Mouse (Mus musculus): ENCODE results near the gene Strap. TPM values are rescaled to one million over a fixed set of nuclear protein-coding genes. Genes with fewer than 3 reads are reported as not detected.

The Strap gene
- polyA plus RNA-seq (2016; fragmentation: Nextera tagmentation; extraction: Ambion mirVana), result 222 and 233 TPM in 2 replicates

GRCm38 (mm10) chr6:137734846-137735609, at the start of gene Strap:
Gene Strap, plus strand, starts transcription at chr6:137735078.
- WGBS, result under 1% methylated on average over 81 of the region's 86 CpGs
- H3K4me1 ChIP-seq, result peaks cover 18% of the 10 kb centered on the region
- H3K4me3 ChIP-seq, result peak within 1 kb of the TSS; percentile 90

GRCm38 (mm10) chr6:137687667-137688066, 47.2 kb upstream of the Strap start:
- H3K4me3 ChIP-seq, result no peak overlapping the region

More at GRCm38 (mm10) chr6:137734846-137735609, at the start of gene Strap:
- DNase-seq (ENCODE audit: low spot score), result peak; percentile 98
- Histone ChIP-seq H3K27me3 (ENCODE audit: low read depth, poor library complexity, severe bottlenecking) (peaks cover 7% of the 10 kb centered on the region; the same call in 1 of the 2 replicates), H3K9me3 (replicated peaks) (no peaks in the 10 kb centered on the region), H3K36me3 (peaks cover 36% of the 10 kb centered on the region), H3K27ac (replicated peaks) (peak within 1 kb of the TSS; percentile 94)

GRCm38 (mm10) chr6:137688079-137688478, 46.8 kb upstream of the Strap start:
- DNase-seq (ENCODE audit: low spot score), result no peak
- Histone ChIP-seq H3K9me3 (replicated peaks) (no peaks in the 10 kb centered on the region), H3K4me3 (no peak overlapping the region), H3K36me3 (no peaks in the 10 kb centered on the region), H3K4me1 (no peaks in the 10 kb centered on the region), H3K27ac (replicated peaks) (no peak overlapping the region), H3K27me3 (ENCODE audit: low read depth, poor library complexity, severe bottlenecking) (no peaks in the 10 kb centered on the region)
- WGBS, result 91% methylated on average over 3 of the region's 3 CpGs

More at GRCm38 (mm10) chr6:137687667-137688066, 47.2 kb upstream of the Strap start:
- no peaks in the 10 kb centered on the region for H3K4me1 ChIP-seq
- H3K27me3 ChIP-seq (ENCODE audit: low read depth, poor library complexity, severe bottlenecking), result no peaks in the 10 kb centered on the region
- H3K27ac ChIP-seq (replicated peaks), result no peak overlapping the region
- no peak for DNase-seq (ENCODE audit: low spot score)
- 92% methylated on average over 5 of the region's 5 CpGs for WGBS
- no peaks in the 10 kb centered on the region for H3K9me3 ChIP-seq (replicated peaks)
- no peaks in the 10 kb centered on the region for H3K36me3 ChIP-seq

- Histone ChIP-seq H3K36me3 (no peaks in the 10 kb centered on the region), H3K27ac (replicated peaks) (no peak overlapping the region), H3K9me3 (replicated peaks) (no peaks in the 10 kb centered on the region), H3K4me3 (no peak overlapping the region), H3K4me1 (no peaks in the 10 kb centered on the region), H3K27me3 (ENCODE audit: low read depth, poor library complexity, severe bottlenecking) (no peaks in the 10 kb centered on the region)
- no peak for DNase-seq (ENCODE audit: low spot score)
- 91% methylated on average over 11 of the region's 11 CpGs for WGBS
These were observed 46.3 kb upstream of the Strap start for GRCm38 (mm10) chr6:137688506-137689105.

GRCm38 (mm10) chr6:137690550-137691119, 44.2 kb upstream of the Strap start:
- Histone ChIP-seq H3K27me3 (ENCODE audit: low read depth, poor library complexity, severe bottlenecking) (no peaks in the 10 kb centered on the region), H3K9me3 (replicated peaks) (no peaks in the 10 kb centered on the region), H3K27ac (replicated peaks) (no peak overlapping the region), H3K4me1 (no peaks in the 10 kb centered on the region), H3K4me3 (no peak overlapping the region), H3K36me3 (no peaks in the 10 kb centered on the region)
- 82% methylated on average over 2 of the region's 2 CpGs for whole genome bisulfite sequencing
- no peak for DNase-seq (ENCODE audit: low spot score)

- no peaks in the 10 kb centered on the region for H3K4me1 ChIP-seq
- no peaks in the 10 kb centered on the region for H3K36me3 ChIP-seq
- WGBS, result 81% methylated on average over 2 of the region's 2 CpGs
- H3K27ac ChIP-seq (replicated peaks), result no peak overlapping the region
- DNase-seq (ENCODE audit: low spot score), result no peak
- no peaks in the 10 kb centered on the region for H3K9me3 ChIP-seq (replicated peaks)
- no peak overlapping the region for H3K4me3 ChIP-seq
- no peaks in the 10 kb centered on the region for H3K27me3 ChIP-seq (ENCODE audit: low read depth, poor library complexity, severe bottlenecking)
These were observed 40.6 kb upstream of the Strap start for GRCm38 (mm10) chr6:137694310-137694709.

GRCm38 (mm10) chr6:137695046-137695445, 39.8 kb upstream of the Strap start:
- no peak overlapping the region for H3K27ac ChIP-seq (replicated peaks)
- no peak overlapping the region for H3K4me3 ChIP-seq
- no peak for DNase-seq (ENCODE audit: low spot score)
- no peaks in the 10 kb centered on the region for H3K36me3 ChIP-seq
- H3K27me3 ChIP-seq (ENCODE audit: low read depth, poor library complexity, severe bottlenecking), result no peaks in the 10 kb centered on the region
- WGBS, result 94% methylated on average over 8 of the region's 8 CpGs
- no peaks in the 10 kb centered on the region for H3K4me1 ChIP-seq
- no peaks in the 10 kb centered on the region for H3K9me3 ChIP-seq (replicated peaks)

- Histone ChIP-seq H3K27ac (replicated peaks) (no peak overlapping the region), H3K4me1 (no peaks in the 10 kb centered on the region), H3K4me3 (no peak overlapping the region), H3K9me3 (replicated peaks) (no peaks in the 10 kb centered on the region), H3K27me3 (ENCODE audit: low read depth, poor library complexity, severe bottlenecking) (no peaks in the 10 kb centered on the region), H3K36me3 (no peaks in the 10 kb centered on the region)
- no peak for DNase-seq (ENCODE audit: low spot score)
- WGBS, result 76% methylated on average over 8 of the region's 8 CpGs
These were observed 38.3 kb upstream of the Strap start for GRCm38 (mm10) chr6:137696445-137697204.

GRCm38 (mm10) chr6:137699434-137699833, 35.4 kb upstream of the Strap start:
- no peak for DNase-seq (ENCODE audit: low spot score)
- no peaks in the 10 kb centered on the region for H3K4me1 ChIP-seq
- 90% methylated on average over 7 of the region's 7 CpGs for WGBS

GRCm38 (mm10) chr6:137702186-137702585, 32.7 kb upstream of the Strap start:
- Histone ChIP-seq H3K4me3 (no peak overlapping the region), H3K27me3 (ENCODE audit: low read depth, poor library complexity, severe bottlenecking) (no peaks in the 10 kb centered on the region), H3K9me3 (replicated peaks) (no peaks in the 10 kb centered on the region), H3K27ac (replicated peaks) (no peak overlapping the region), H3K4me1 (no peaks in the 10 kb centered on the region), H3K36me3 (no peaks in the 10 kb centered on the region)
- WGBS, result 96% methylated on average over 3 of the region's 3 CpGs
- no peak for DNase-seq (ENCODE audit: low spot score)

More at GRCm38 (mm10) chr6:137699434-137699833, 35.4 kb upstream of the Strap start:
- H3K27ac ChIP-seq (replicated peaks), result no peak overlapping the region
- no peaks in the 10 kb centered on the region for H3K27me3 ChIP-seq (ENCODE audit: low read depth, poor library complexity, severe bottlenecking)
- no peak overlapping the region for H3K4me3 ChIP-seq
- no peaks in the 10 kb centered on the region for H3K9me3 ChIP-seq (replicated peaks)
- no peaks in the 10 kb centered on the region for H3K36me3 ChIP-seq

- WGBS, result 90% methylated on average over 4 of the region's 4 CpGs
- no peak for DNase-seq (ENCODE audit: low spot score)
- H3K27me3 ChIP-seq (ENCODE audit: low read depth, poor library complexity, severe bottlenecking), result no peaks in the 10 kb centered on the region
- no peaks in the 10 kb centered on the region for H3K36me3 ChIP-seq
- H3K9me3 ChIP-seq (replicated peaks), result no peaks in the 10 kb centered on the region
- H3K4me3 ChIP-seq, result no peak overlapping the region
- no peaks in the 10 kb centered on the region for H3K4me1 ChIP-seq
- no peak overlapping the region for H3K27ac ChIP-seq (replicated peaks)
These were observed 32.0 kb upstream of the Strap start for GRCm38 (mm10) chr6:137702918-137703317.

- Histone ChIP-seq H3K27me3 (ENCODE audit: low read depth, poor library complexity, severe bottlenecking) (no peaks in the 10 kb centered on the region), H3K4me1 (no peaks in the 10 kb centered on the region), H3K36me3 (no peaks in the 10 kb centered on the region), H3K9me3 (replicated peaks) (no peaks in the 10 kb centered on the region), H3K4me3 (no peak overlapping the region), H3K27ac (replicated peaks) (no peak overlapping the region)
- DNase-seq (ENCODE audit: low spot score), result no peak
- 86% methylated on average over 7 of the region's 7 CpGs for WGBS
These were observed 31.4 kb upstream of the Strap start for GRCm38 (mm10) chr6:137703431-137703830.
